Mouse (Mus musculus) embryonic facial prominence, embryonic 12.5 days (tissue): Measurements from ENCODE around the gene Fbxo10. TPM values are rescaled to one million over a fixed set of nuclear protein-coding genes. Genes with fewer than 3 reads are reported as not detected.
A peak's percentile ranks its signal among the peaks of the same experiment; 100 is the strongest.

Experiments used
- ATAC-seq: fragments of 200-750 bp; cut with Nextera tagmentation; 2 replicates; pipeline ENCODE4 v1.8.0; 2017; ENCODE audit not compliant: insufficient number of reproducible peaks, insufficient read depth, low FRiP score, low TSS enrichment
- H3K27ac ChIP-seq: fragments of 300-500 bp; sonication (generic); 2 replicates; pipeline ENCODE4 v1.5.1; 2016; ENCODE audit warnings: mild to moderate bottlenecking
- H3K27me3 ChIP-seq: fragments of 300-500 bp; sonication (generic); 2 replicates; pipeline ENCODE4 v1.6.1; 2016; ENCODE audit warnings: mild to moderate bottlenecking, moderate library complexity
- H3K36me3 ChIP-seq: fragments of 300-500 bp; sonication (generic); 2 replicates; pipeline ENCODE4 v1.6.1; 2016; ENCODE audit warnings: mild to moderate bottlenecking
- H3K4me1 ChIP-seq: fragments of 300-500 bp; sonication (generic); 2 replicates; pipeline ENCODE4 v1.6.1; 2016
- H3K4me2 ChIP-seq: fragments of 300-500 bp; sonication (generic); replicated peaks from 2 replicates; pipeline ENCODE4 v1.6.1; 2016; ENCODE audit warnings: mild to moderate bottlenecking, moderate library complexity
- H3K4me3 ChIP-seq: fragments of 300-500 bp; sonication (generic); 2 replicates; pipeline ENCODE4 v1.5.1; 2016; ENCODE audit warnings: mild to moderate bottlenecking
- H3K9ac ChIP-seq: fragments of 300-500 bp; sonication (generic); 2 replicates; pipeline ENCODE4 v1.6.1; 2016; ENCODE audit warnings: mild to moderate bottlenecking, moderate library complexity
- H3K9me3 ChIP-seq: fragments of 300-500 bp; sonication (generic); 2 replicates; pipeline ENCODE4 v1.6.1; 2016; ENCODE audit warnings: mild to moderate bottlenecking, moderate library complexity
- WGBS: fragments of 180-500 bp; shearing (Covaris S2); methylation state at CpG from one replicate; pipeline ENCODE4 v1.1.7; 2016; 5-methylcytosine and 5-hydroxymethylcytosine counted together
- polyA plus RNA-seq: library from polyadenylated mRNA; unstranded; fragments of >200 nt; fragmentation: Nextera tagmentation; extraction: Ambion mirVana; gene quantifications from 2 replicates; pipeline ENCODE4 v1.2.1, GENCODE M21; 2016

Fbxo10 gene
- polyA plus RNA-seq, 1 experiment from 2014 or later, result 18.5 TPM

- Histone ChIP-seq H3K27me3 (no peaks in the 10 kb centered on the region), H3K4me3 (no peak overlapping the region), H3K4me2 (no peak overlapping the region), H3K9me3 (no peaks in the 10 kb centered on the region), H3K27ac (no peak overlapping the region), H3K36me3 (no peaks in the 10 kb centered on the region), H3K4me1 (peaks cover 22% of the 10 kb centered on the region), H3K9ac (no peak overlapping the region)
- ATAC-seq, result no peak
- 3% methylated on average over 3 of the region's 3 CpGs for WGBS
Measured at GRCm38 (mm10) chr4:45015615-45016014, 68.8 kb downstream of the Fbxo10 start.

GRCm38 (mm10) chr4:45013537-45013936 lies 70.9 kb downstream of the Fbxo10 start:
- WGBS, result 0% methylated on average over 2 of the region's 2 CpGs
- ATAC-seq, result no peak
- no peak overlapping the region for H3K27ac ChIP-seq

GRCm38 (mm10) chr4:45013031-45013431 lies 71.4 kb downstream of the Fbxo10 start:
- no peaks in the 10 kb centered on the region for H3K9me3 ChIP-seq

More at GRCm38 (mm10) chr4:45013537-45013936, 70.9 kb downstream of the Fbxo10 start:
- peak overlapping the region; percentile 75 for H3K4me2 ChIP-seq
- H3K9ac ChIP-seq, result peak overlapping the region; percentile 81
- H3K36me3 ChIP-seq, result no peaks in the 10 kb centered on the region
- H3K9me3 ChIP-seq, result no peaks in the 10 kb centered on the region
- no peaks in the 10 kb centered on the region for H3K27me3 ChIP-seq
- peak overlapping the region; percentile 65 for H3K4me3 ChIP-seq
- peaks cover 19% of the 10 kb centered on the region for H3K4me1 ChIP-seq

GRCm38 (mm10) chr4:45012105-45012975 lies 72.1 kb downstream of the Fbxo10 start, which contains the start of gene Zbtb5:
Zbtb5 (minus strand) TSS chr4:45012412.
- Histone ChIP-seq H3K27me3 (no peaks in the 10 kb centered on the region), H3K4me1 (peaks cover 19% of the 10 kb centered on the region), H3K4me3 (peak within 1 kb of the TSS; percentile 76), H3K4me2 (peak within 1 kb of the TSS; percentile 75), H3K36me3 (no peaks in the 10 kb centered on the region), H3K9me3 (no peaks in the 10 kb centered on the region), H3K27ac (peak within 1 kb of the TSS; percentile 97), H3K9ac (peak within 1 kb of the TSS; percentile 82)
- under 1% methylated on average over 62 of the region's 63 CpGs for WGBS
- peak; percentile 98 for ATAC-seq

More at GRCm38 (mm10) chr4:45013031-45013431, 71.4 kb downstream of the Fbxo10 start:
- Histone ChIP-seq H3K36me3 (no peaks in the 10 kb centered on the region), H3K4me1 (peaks cover 19% of the 10 kb centered on the region), H3K27me3 (no peaks in the 10 kb centered on the region), H3K27ac (peak overlapping the region; percentile 78), H3K4me2 (peak overlapping the region; percentile 75), H3K9ac (peak overlapping the region; percentile 81), H3K4me3 (peak overlapping the region; percentile 65)
- ATAC-seq, result no peak
- WGBS, result 3% methylated on average over 13 of the region's 13 CpGs

- ATAC-seq, result peak; percentile 83
- Histone ChIP-seq H3K4me2 (peak overlapping the region; percentile 73), H3K9ac (peak overlapping the region; percentile 82), H3K27ac (peak overlapping the region; percentile 97), H3K9me3 (no peaks in the 10 kb centered on the region), H3K4me3 (peak overlapping the region; percentile 76), H3K4me1 (peaks cover 19% of the 10 kb centered on the region), H3K36me3 (no peaks in the 10 kb centered on the region), H3K27me3 (no peaks in the 10 kb centered on the region)
- under 1% methylated on average over 31 of the region's 31 CpGs for WGBS
Measured at GRCm38 (mm10) chr4:45011581-45012104, 72.8 kb downstream of the Fbxo10 start.

- no peaks in the 10 kb centered on the region for H3K27me3 ChIP-seq
- WGBS, result 10% methylated on average over 11 of the region's 11 CpGs
- no peak for ATAC-seq
Measured at GRCm38 (mm10) chr4:45010806-45011415, 73.5 kb downstream of the Fbxo10 start.

GRCm38 (mm10) chr4:45005452-45005851 lies 79.0 kb downstream of the Fbxo10 start:
- no peaks in the 10 kb centered on the region for H3K27me3 ChIP-seq
- WGBS, result 75% methylated on average over 3 of the region's 3 CpGs
- no peaks in the 10 kb centered on the region for H3K36me3 ChIP-seq
- H3K4me3 ChIP-seq, result no peak overlapping the region
- no peak for ATAC-seq
- no peak overlapping the region for H3K27ac ChIP-seq
- H3K4me1 ChIP-seq, result peaks cover 8% of the 10 kb centered on the region
- H3K4me2 ChIP-seq, result no peak overlapping the region
- H3K9me3 ChIP-seq, result no peaks in the 10 kb centered on the region
- H3K9ac ChIP-seq, result no peak overlapping the region

More at GRCm38 (mm10) chr4:45010806-45011415, 73.5 kb downstream of the Fbxo10 start:
- Histone ChIP-seq H3K36me3 (no peaks in the 10 kb centered on the region), H3K9me3 (no peaks in the 10 kb centered on the region), H3K27ac (peak overlapping the region; percentile 97; the same call in 1 of the 2 replicates), H3K4me3 (peak overlapping the region; percentile 76), H3K4me2 (peak overlapping the region; percentile 73), H3K9ac (peak overlapping the region; percentile 82), H3K4me1 (peaks cover 19% of the 10 kb centered on the region)

- no peak overlapping the region for H3K4me2 ChIP-seq
- no peak overlapping the region for H3K27ac ChIP-seq
- no peaks in the 10 kb centered on the region for H3K36me3 ChIP-seq
- no peak for ATAC-seq
- H3K4me1 ChIP-seq, result no peaks in the 10 kb centered on the region
- WGBS, result 84% methylated on average over 6 of the region's 6 CpGs
- H3K9ac ChIP-seq, result no peak overlapping the region
- no peaks in the 10 kb centered on the region for H3K9me3 ChIP-seq
- no peak overlapping the region for H3K4me3 ChIP-seq
- no peaks in the 10 kb centered on the region for H3K27me3 ChIP-seq
Measured at GRCm38 (mm10) chr4:45000001-45000400, 84.4 kb downstream of the Fbxo10 start.

GRCm38 (mm10) chr4:44998071-44998470 lies 86.3 kb downstream of the Fbxo10 start:
- no peak overlapping the region for H3K27ac ChIP-seq
- no peak for ATAC-seq
- WGBS, result 67% methylated on average over 3 of the region's 3 CpGs
- H3K36me3 ChIP-seq, result peaks cover 13% of the 10 kb centered on the region
- H3K4me3 ChIP-seq, result no peak overlapping the region
- no peak overlapping the region for H3K4me2 ChIP-seq
- no peaks in the 10 kb centered on the region for H3K27me3 ChIP-seq
- H3K9me3 ChIP-seq, result no peaks in the 10 kb centered on the region
- no peaks in the 10 kb centered on the region for H3K4me1 ChIP-seq
- no peak overlapping the region for H3K9ac ChIP-seq

- Histone ChIP-seq H3K4me3 (no peak overlapping the region), H3K4me1 (no peaks in the 10 kb centered on the region), H3K27me3 (no peaks in the 10 kb centered on the region), H3K9me3 (no peaks in the 10 kb centered on the region), H3K4me2 (no peak overlapping the region), H3K9ac (no peak overlapping the region), H3K36me3 (peaks cover 36% of the 10 kb centered on the region), H3K27ac (no peak overlapping the region)
- WGBS, result 89% methylated on average over 18 of the region's 18 CpGs
- no peak for ATAC-seq
Measured at GRCm38 (mm10) chr4:44994776-44995175, 89.6 kb downstream of the Fbxo10 start.

- Histone ChIP-seq H3K4me1 (no peaks in the 10 kb centered on the region), H3K27me3 (no peaks in the 10 kb centered on the region), H3K9me3 (no peaks in the 10 kb centered on the region), H3K9ac (no peak overlapping the region), H3K4me2 (no peak overlapping the region), H3K36me3 (peaks cover 45% of the 10 kb centered on the region), H3K27ac (no peak overlapping the region), H3K4me3 (no peak overlapping the region)
- WGBS, result 87% methylated on average over 9 of the region's 9 CpGs
- no peak for ATAC-seq
Measured at GRCm38 (mm10) chr4:44993847-44994246, 90.6 kb downstream of the Fbxo10 start.
